Comparison of ENCODE assay signal across 8 mouse cellular contexts in genomic region chr6:142735302-142736005, GRCm38 (mm10). TPM values are rescaled to one million over a fixed set of nuclear protein-coding genes. Genes with fewer than 3 reads are reported as not detected.
DNase-seq lines count a peak whose midpoint lies in the region; ATAC-seq and TF ChIP-seq lines count a peak whose summit lies in the region.

No protein-coding gene starts in this region.

- DNase-seq in forebrain, embryonic 11.5 days (ENCODE audit: low spot score) = no peak
- DNase-seq in cerebellum, postnatal 14 days = peak; percentile 53 to 70
- DNase-seq in lung, embryonic 14.5 days = peak; percentile 86
- DNase-seq in stomach, postnatal 0 days (ENCODE audit: low spot score) = no peak
- DNase-seq in urinary bladder, postnatal 14 days (ENCODE audit: low spot score) = no peak

- no peaks in the 10 kb centered on the region for H3K4me1 ChIP-seq in forebrain, embryonic 11.5 days (replicated peaks; ENCODE audit: control insufficient read depth, insufficient read depth, low read length)
- H3K4me1 ChIP-seq in forebrain, embryonic 16.5 days (replicated peaks; ENCODE audit: control insufficient read depth, insufficient read depth, low read length) = no peaks in the 10 kb centered on the region
- no peaks in the 10 kb centered on the region for H3K4me1 ChIP-seq in midbrain, embryonic 12.5 days
- H3K4me1 ChIP-seq in midbrain, embryonic 16.5 days (ENCODE audit: control insufficient read depth, insufficient read depth, low read length) = no peaks in the 10 kb centered on the region
- H3K4me1 ChIP-seq in lung, embryonic 14.5 days (ENCODE audit: insufficient read depth) = no peaks in the 10 kb centered on the region
- H3K4me1 ChIP-seq in stomach, postnatal 0 days (replicated peaks; ENCODE audit: control insufficient read depth, insufficient read depth) = no peaks in the 10 kb centered on the region

- TF ChIP-seq CTCF in lung, embryonic 14.5 days (IDR thresholded peaks at IDR 0.05; ENCODE audit: low read depth) = peak; percentile 82
- peak; percentile 89 for TF ChIP-seq CTCF in stomach, postnatal 0 days (IDR thresholded peaks at IDR 0.05; ENCODE audit: low read depth)

- H3K9ac ChIP-seq in forebrain, embryonic 11.5 days (ENCODE audit: low read length) = no peak overlapping the region
- no peak overlapping the region for H3K9ac ChIP-seq in forebrain, embryonic 16.5 days (replicated peaks; ENCODE audit: low read depth, low read length)
- no peak overlapping the region for H3K9ac ChIP-seq in midbrain, embryonic 12.5 days (replicated peaks)
- no peak overlapping the region for H3K9ac ChIP-seq in midbrain, embryonic 16.5 days (ENCODE audit: low read depth, low read length)
- no peak overlapping the region for H3K9ac ChIP-seq in lung, embryonic 14.5 days
- H3K9ac ChIP-seq in stomach, postnatal 0 days (ENCODE audit: low read length) = no peak overlapping the region

- H3K36me3 ChIP-seq in forebrain, embryonic 11.5 days (ENCODE audit: control insufficient read depth, insufficient read depth, low read length) = no peaks in the 10 kb centered on the region
- no peaks in the 10 kb centered on the region for H3K36me3 ChIP-seq in forebrain, embryonic 16.5 days (ENCODE audit: control insufficient read depth, insufficient read depth)
- H3K36me3 ChIP-seq in midbrain, embryonic 12.5 days = no peaks in the 10 kb centered on the region
- H3K36me3 ChIP-seq in midbrain, embryonic 16.5 days (ENCODE audit: control insufficient read depth, insufficient read depth, low read length) = no peaks in the 10 kb centered on the region
- no peaks in the 10 kb centered on the region for H3K36me3 ChIP-seq in lung, embryonic 14.5 days (ENCODE audit: insufficient read depth)
- no peaks in the 10 kb centered on the region for H3K36me3 ChIP-seq in stomach, postnatal 0 days (ENCODE audit: control insufficient read depth, insufficient read depth, low read length)

- no peak overlapping the region for H3K27ac ChIP-seq in forebrain, embryonic 11.5 days (ENCODE audit: low read depth, low read length)
- no peak overlapping the region for H3K27ac ChIP-seq in forebrain, embryonic 16.5 days (ENCODE audit: low read length)
- H3K27ac ChIP-seq in midbrain, embryonic 12.5 days (replicated peaks) = no peak overlapping the region
- no peak overlapping the region for H3K27ac ChIP-seq in midbrain, embryonic 16.5 days (ENCODE audit: low read length)
- no peak overlapping the region for H3K27ac ChIP-seq in lung, embryonic 14.5 days (ENCODE audit: low read depth)
- H3K27ac ChIP-seq in stomach, postnatal 0 days (replicated peaks) = no peak overlapping the region

- no peak for TF ChIP-seq EP300 in stomach, postnatal 0 days (optimal IDR thresholded peaks at IDR 0.05)

- ATAC-seq in forebrain, embryonic 11.5 days (replicated peaks; ENCODE audit: low FRiP score) = peak; percentile 59; the same call in 1 of the 2 replicates
- no peak for ATAC-seq in forebrain, embryonic 16.5 days
- peak; percentile 49; the same call in 1 of the 2 replicates for ATAC-seq in midbrain, embryonic 12.5 days (ENCODE audit: low FRiP score, low read depth)
- ATAC-seq in midbrain, embryonic 16.5 days = no peak
- peak; percentile 56 for ATAC-seq in lung, embryonic 14.5 days (ENCODE audit: insufficient read depth)
- ATAC-seq in stomach, postnatal 0 days (ENCODE audit: low FRiP score, low TSS enrichment) = no peak

- H3K9me3 ChIP-seq in forebrain, embryonic 11.5 days (ENCODE audit: control insufficient read depth, low read length) = no peaks in the 10 kb centered on the region
- H3K9me3 ChIP-seq in forebrain, embryonic 16.5 days (ENCODE audit: control insufficient read depth, low read length) = no peaks in the 10 kb centered on the region
- no peaks in the 10 kb centered on the region for H3K9me3 ChIP-seq in midbrain, embryonic 12.5 days
- H3K9me3 ChIP-seq in midbrain, embryonic 16.5 days (replicated peaks; ENCODE audit: control insufficient read depth, low read length, poor library complexity, severe bottlenecking) = no peaks in the 10 kb centered on the region
- H3K9me3 ChIP-seq in lung, embryonic 14.5 days (ENCODE audit: low read depth, low read length) = no peaks in the 10 kb centered on the region
- no peaks in the 10 kb centered on the region for H3K9me3 ChIP-seq in stomach, postnatal 0 days (ENCODE audit: control insufficient read depth, low read length)

- no peak overlapping the region for H3K4me2 ChIP-seq in forebrain, embryonic 11.5 days (ENCODE audit: low read depth, low read length, severe bottlenecking)
- H3K4me2 ChIP-seq in forebrain, embryonic 16.5 days (ENCODE audit: low read length) = no peak overlapping the region
- H3K4me2 ChIP-seq in midbrain, embryonic 12.5 days (replicated peaks) = no peak overlapping the region
- no peak overlapping the region for H3K4me2 ChIP-seq in midbrain, embryonic 16.5 days (ENCODE audit: low read length)
- H3K4me2 ChIP-seq in lung, embryonic 14.5 days = no peak overlapping the region
- H3K4me2 ChIP-seq in stomach, postnatal 0 days (replicated peaks; ENCODE audit: low read depth) = no peak overlapping the region

- no peak overlapping the region for H3K4me3 ChIP-seq in forebrain, embryonic 11.5 days (ENCODE audit: low read depth, low read length)
- no peak overlapping the region for H3K4me3 ChIP-seq in forebrain, embryonic 16.5 days (replicated peaks; ENCODE audit: low read length)
- no peak overlapping the region for H3K4me3 ChIP-seq in midbrain, embryonic 12.5 days
- no peak overlapping the region for H3K4me3 ChIP-seq in midbrain, embryonic 16.5 days (ENCODE audit: low read depth, low read length)
- H3K4me3 ChIP-seq in lung, embryonic 14.5 days (ENCODE audit: low read depth, low read length) = no peak overlapping the region
- no peak overlapping the region for H3K4me3 ChIP-seq in stomach, postnatal 0 days (ENCODE audit: low read depth, low read length)

- 52% methylated on average over 8 of the region's 8 CpGs for WGBS in forebrain, embryonic 11.5 days
- 47% methylated on average over 8 of the region's 8 CpGs for WGBS in forebrain, embryonic 16.5 days
- WGBS in midbrain, embryonic 12.5 days = 50% methylated on average over 8 of the region's 8 CpGs
- 51% methylated on average over 8 of the region's 8 CpGs for WGBS in midbrain, embryonic 16.5 days
- 43% methylated on average over 8 of the region's 8 CpGs for WGBS in lung, embryonic 14.5 days
- WGBS in stomach, postnatal 0 days = 47% methylated on average over 8 of the region's 8 CpGs

- no peaks in the 10 kb centered on the region for H3K27me3 ChIP-seq in forebrain, embryonic 11.5 days (ENCODE audit: control insufficient read depth, insufficient read depth, low read length)
- no peaks in the 10 kb centered on the region for H3K27me3 ChIP-seq in forebrain, embryonic 16.5 days (replicated peaks; ENCODE audit: control insufficient read depth, insufficient read depth, low read length)
- H3K27me3 ChIP-seq in midbrain, embryonic 12.5 days = no peaks in the 10 kb centered on the region
- H3K27me3 ChIP-seq in midbrain, embryonic 16.5 days (ENCODE audit: control insufficient read depth, insufficient read depth, low read depth, low read length) = no peaks in the 10 kb centered on the region
- H3K27me3 ChIP-seq in lung, embryonic 14.5 days (ENCODE audit: insufficient read depth, low read length) = no peaks in the 10 kb centered on the region
- no peaks in the 10 kb centered on the region for H3K27me3 ChIP-seq in stomach, postnatal 0 days (ENCODE audit: control insufficient read depth, insufficient read depth, low read length)

RNA-seq across cellular contexts. Expression of gene Cmas, which starts 21.0 kb away (rescaled TPM):
- polyA plus RNA-seq in forebrain, embryonic 11.5 days (2014; fragmentation: Nextera tagmentation; extraction: Ambion mirVana) = 103 and 109 TPM in 2 replicates
- polyA plus RNA-seq in forebrain, embryonic 16.5 days (2015; fragmentation: Nextera tagmentation; extraction: Ambion mirVana) = 139 and 150 TPM in 2 replicates
- polyA plus RNA-seq in midbrain, embryonic 12.5 days (2016; fragmentation: Nextera tagmentation; extraction: Ambion mirVana) = 138 and 143 TPM in 2 replicates
- 226 and 229 TPM in 2 replicates for polyA plus RNA-seq in midbrain, embryonic 16.5 days (2015; fragmentation: Nextera tagmentation; extraction: Ambion mirVana)
- polyA plus RNA-seq in lung, embryonic 14.5 days (2014; fragmentation: Nextera tagmentation; extraction: Ambion mirVana) = 71.1 and 71.8 TPM in 2 replicates
- polyA plus RNA-seq in stomach, postnatal 0 days (2015; fragmentation: Nextera tagmentation; extraction: Ambion mirVana) = 79.5 and 80.7 TPM in 2 replicates

RNA-seq across cellular contexts. Expression of gene Abcc9, which starts 33.3 kb away (rescaled TPM):
- 1.6 TPM in 2 replicates for polyA plus RNA-seq in forebrain, embryonic 11.5 days (2014; fragmentation: Nextera tagmentation; extraction: Ambion mirVana)
- 2.7 and 3.2 TPM in 2 replicates for polyA plus RNA-seq in forebrain, embryonic 16.5 days (2015; fragmentation: Nextera tagmentation; extraction: Ambion mirVana)
- 2.8 and 3.1 TPM in 2 replicates for polyA plus RNA-seq in midbrain, embryonic 12.5 days (2016; fragmentation: Nextera tagmentation; extraction: Ambion mirVana)
- 3.1 and 3.7 TPM in 2 replicates for polyA plus RNA-seq in midbrain, embryonic 16.5 days (2015; fragmentation: Nextera tagmentation; extraction: Ambion mirVana)
- 4.9 and 6.3 TPM in 2 replicates for polyA plus RNA-seq in lung, embryonic 14.5 days (2014; fragmentation: Nextera tagmentation; extraction: Ambion mirVana)
- polyA plus RNA-seq in stomach, postnatal 0 days (2015; fragmentation: Nextera tagmentation; extraction: Ambion mirVana) = 4.6 and 5.8 TPM in 2 replicates

Comparison
In these comparisons a context has a peak if more than half of its experiments do, and no peak if none do; other contexts are left out.
1. ATAC-seq: peak in forebrain, embryonic 11.5 days (single experiment), midbrain, embryonic 12.5 days (single experiment) and lung, embryonic 14.5 days (single experiment); none in forebrain, embryonic 16.5 days (single experiment), midbrain, embryonic 16.5 days (single experiment) and stomach, postnatal 0 days (single experiment).
2. DNase-seq: peak in cerebellum, postnatal 14 days (2 of 2) and lung, embryonic 14.5 days (single experiment); none in forebrain, embryonic 11.5 days (single experiment), stomach, postnatal 0 days (single experiment) and urinary bladder, postnatal 14 days (single experiment).